In the genomic region with DNA sequence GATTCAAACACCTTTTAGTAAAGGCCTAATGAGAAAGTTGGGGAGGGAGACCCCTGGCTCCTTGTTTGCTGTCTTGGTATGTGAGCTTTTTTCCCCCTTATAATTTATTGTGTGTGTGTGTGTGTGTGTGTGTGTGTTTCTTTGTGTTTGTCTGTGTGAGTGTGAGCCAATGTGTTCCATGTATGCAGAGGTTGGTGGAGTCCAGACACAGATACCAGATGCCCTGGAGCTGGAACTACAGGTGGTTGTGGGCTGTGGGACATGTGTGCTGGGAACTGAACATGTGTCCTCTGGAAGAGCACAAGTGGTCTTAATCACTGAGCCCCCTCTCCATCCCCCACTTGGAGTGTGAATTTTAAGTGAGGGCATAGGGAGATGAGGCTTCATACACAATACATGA, we compare ENCODE assay signal across 14 mouse cellular contexts.
DNase-seq lines count a peak whose midpoint lies in the region; ATAC-seq and TF ChIP-seq lines count a peak whose summit lies in the region.
"Had no signal": no experiment of that assay in that cellular context is flagged by ENCODE, and none has a peak within 500 bp of the region (broad histone marks: within the 10 kb centered on the region; RNA-seq: fewer than 3 reads in every experiment).

No protein-coding gene starts in this region.

- no peak overlapping the region for H3K4me3 ChIP-seq in lung, embryonic 15.5 days
- H3K4me3 ChIP-seq in forebrain, embryonic 12.5 days (replicated peaks): no peak overlapping the region
- no peak overlapping the region for H3K4me3 ChIP-seq in hindbrain, embryonic 16.5 days (ENCODE audit: low read length)
- H3K4me3 ChIP-seq: gastrocnemius, adult 2 months; liver, embryonic 15.5 days; myocyte had no signal

- peaks cover 14% of the 10 kb centered on the region for H3K4me1 ChIP-seq in lung, embryonic 15.5 days
- H3K4me1 ChIP-seq in forebrain, embryonic 12.5 days: peaks cover 11% of the 10 kb centered on the region
- peaks cover 6% of the 10 kb centered on the region for H3K4me1 ChIP-seq in hindbrain, embryonic 16.5 days (ENCODE audit: control insufficient read depth, insufficient read depth, low read depth, low read length)
- H3K4me1 ChIP-seq: liver, embryonic 15.5 days had no signal

- H3K4me2 ChIP-seq in lung, embryonic 15.5 days: no peak overlapping the region
- H3K4me2 ChIP-seq in forebrain, embryonic 12.5 days: no peak overlapping the region
- H3K4me2 ChIP-seq in hindbrain, embryonic 16.5 days (ENCODE audit: low read length): no peak overlapping the region
- H3K4me2 ChIP-seq: heart, embryonic 11.5 days; liver, embryonic 15.5 days had no signal

- no peak; the same call in 1 of the 2 replicates for ATAC-seq in lung, embryonic 15.5 days (ENCODE audit: borderline replicate concordance, extremely low read depth, low FRiP score, low TSS enrichment)
- peak; percentile 45 for ATAC-seq in forebrain, embryonic 12.5 days (ENCODE audit: low FRiP score)
- ATAC-seq in hindbrain, embryonic 16.5 days: peak; percentile 31; the same call in 1 of the 2 replicates
- ATAC-seq: inflammation-experienced regulatory T-cells, adult 6 months had no signal

- no peak overlapping the region for H3K9ac ChIP-seq in lung, embryonic 15.5 days
- H3K9ac ChIP-seq in forebrain, embryonic 12.5 days: no peak overlapping the region
- no peak overlapping the region for H3K9ac ChIP-seq in hindbrain, embryonic 16.5 days (ENCODE audit: low read depth, low read length)
- H3K9ac ChIP-seq: liver, embryonic 15.5 days had no signal

- no peak for TF ChIP-seq CTCF in brain, embryonic 14.5 days (IDR thresholded peaks at IDR 0.05; ENCODE audit: borderline replicate concordance, extremely low read depth, insufficient read depth, insufficient read length)

- H3K36me3 ChIP-seq in lung, embryonic 15.5 days: no peaks in the 10 kb centered on the region
- H3K36me3 ChIP-seq in forebrain, embryonic 12.5 days (replicated peaks): no peaks in the 10 kb centered on the region
- H3K36me3 ChIP-seq in hindbrain, embryonic 16.5 days (ENCODE audit: control insufficient read depth, insufficient read depth, low read length): no peaks in the 10 kb centered on the region
- H3K36me3 ChIP-seq: liver, embryonic 15.5 days had no signal

- H3K27ac ChIP-seq in lung, embryonic 15.5 days: 0 out of 2 replicates have a peak overlapping the region, but pooled peaks have one; percentile 24
- no peak overlapping the region for H3K27ac ChIP-seq in forebrain, embryonic 12.5 days
- no peak overlapping the region for H3K27ac ChIP-seq in hindbrain, embryonic 16.5 days (ENCODE audit: low read depth, low read length)
- H3K27ac ChIP-seq: gastrocnemius, adult 2 months; liver, embryonic 15.5 days had no signal

- no peaks in the 10 kb centered on the region for H3K9me3 ChIP-seq in lung, embryonic 15.5 days
- H3K9me3 ChIP-seq in forebrain, embryonic 12.5 days: no peaks in the 10 kb centered on the region
- no peaks in the 10 kb centered on the region for H3K9me3 ChIP-seq in hindbrain, embryonic 16.5 days (ENCODE audit: control insufficient read depth, low read length)
- H3K9me3 ChIP-seq: liver, embryonic 15.5 days had no signal

- no peak for TF ChIP-seq POLR2A in brain, embryonic 14.5 days (IDR thresholded peaks at IDR 0.05; ENCODE audit: borderline replicate concordance, extremely low read depth, insufficient read depth, insufficient read length, poor library complexity, severe bottlenecking)

- no peak for DNase-seq in lung, adult 18-20 months
- DNase-seq in brain, embryonic 14.5 days (ENCODE audit: low read depth): peak; percentile 20
- DNase-seq in liver: no peak
- DNase-seq in adrenal gland, postnatal 14 days: no peak
- DNase-seq: right cerebral cortex, adult 18-20 months; thymus, postnatal 4 days had no signal

- no peaks in the 10 kb centered on the region for H3K27me3 ChIP-seq in lung, embryonic 15.5 days
- H3K27me3 ChIP-seq in forebrain, embryonic 12.5 days: no peaks in the 10 kb centered on the region
- H3K27me3 ChIP-seq in hindbrain, embryonic 16.5 days (replicated peaks; ENCODE audit: control insufficient read depth, insufficient read depth, low read length): no peaks in the 10 kb centered on the region
- H3K27me3 ChIP-seq: liver, embryonic 15.5 days had no signal
